Mouse (Mus musculus): ENCODE data around the gene Agfg1.
"Not testable (repeated sequence)": the region's sequence is repeated elsewhere in the genome, so short reads cannot be mapped to it uniquely, and the experiment has no call there.

Gene Agfg1

GRCm38 (mm10) chr1:82905886-82906285, 66.6 kb downstream of the Agfg1 start:
- no peak for DNase-seq (ENCODE audit: low spot score)

- DNase-seq (ENCODE audit: low spot score), result no peak
These were observed 73.7 kb downstream of the Agfg1 start, which contains the start of gene A030005L19Rik for GRCm38 (mm10) chr1:82913025-82913424. Gene A030005L19Rik (plus strand): TSS chr1:82913325.

DNA sequence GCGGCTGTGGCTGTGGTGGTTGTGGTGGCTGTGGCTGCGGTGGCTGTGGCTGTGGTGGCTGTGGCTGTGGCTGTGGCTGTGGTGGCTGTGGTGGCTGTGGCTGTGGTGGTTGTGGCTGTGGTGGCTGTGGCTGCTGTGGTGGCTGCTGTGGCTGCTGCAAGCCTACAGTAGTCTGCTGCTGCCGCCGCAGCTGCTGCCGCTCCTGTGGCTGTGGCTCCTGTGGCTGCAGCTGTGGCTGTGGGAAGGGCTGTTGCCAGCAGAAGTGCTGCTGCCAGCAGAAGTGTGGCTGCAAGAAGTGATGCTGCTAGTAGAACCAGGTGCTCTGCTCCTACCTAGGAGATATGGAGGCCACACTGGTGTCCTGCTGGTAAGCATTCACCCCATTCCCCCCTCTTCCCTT, 74.2 kb downstream of the Agfg1 start:
- peak; percentile 8 for DNase-seq (ENCODE audit: low spot score)

DNA sequence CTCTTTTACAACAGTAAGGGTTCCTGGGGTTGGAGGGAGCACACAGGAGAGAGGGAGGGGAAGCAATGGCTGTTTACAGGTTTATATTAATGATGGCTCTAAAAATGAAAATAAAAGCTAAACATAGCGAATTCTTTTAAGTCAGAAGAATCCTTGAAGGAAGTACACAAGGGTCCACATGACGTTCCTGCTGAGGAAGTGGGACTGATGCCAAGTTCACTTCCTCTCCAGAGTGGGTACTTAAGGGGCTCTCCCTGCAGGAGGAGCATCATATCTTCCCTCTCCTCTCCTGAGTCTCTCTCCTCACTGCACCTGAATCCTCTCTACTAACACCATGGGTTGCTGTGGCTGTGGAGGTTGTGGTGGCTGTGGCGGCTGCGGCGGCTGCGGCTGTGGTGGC, 85.4 kb downstream of the Agfg1 start, which contains the start of gene A030014E15Rik:
Gene A030014E15Rik (plus strand): TSS at position 268 of the 400 bp plus-strand sequence.
- no peak for DNase-seq (ENCODE audit: low spot score)

- not testable (repeated sequence) for DNase-seq (ENCODE audit: low spot score)
These were observed 91.3 kb downstream of the Agfg1 start for GRCm38 (mm10) chr1:82930558-82930957.

DNA sequence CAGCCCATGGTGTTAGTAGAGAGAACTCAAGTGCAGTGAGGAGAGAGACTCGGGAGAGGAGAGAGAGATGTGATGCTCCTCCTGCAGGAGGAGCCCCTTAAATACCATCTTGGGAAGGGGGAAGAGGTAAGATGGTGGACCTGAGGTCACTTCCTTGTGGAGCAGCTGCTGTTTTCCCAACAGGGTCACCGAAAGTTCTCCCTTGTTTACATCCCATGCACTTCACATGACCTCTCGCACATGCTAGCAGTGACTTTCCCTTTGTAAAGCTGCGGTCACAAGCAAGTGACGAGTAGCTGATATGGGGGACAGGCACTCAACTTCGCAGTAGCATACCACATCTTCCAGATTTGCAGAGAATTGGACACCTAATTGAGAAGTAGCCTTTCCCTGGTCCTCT, 92.0 kb downstream of the Agfg1 start, which contains the start of gene Gm6217:
Gene Gm6217 (minus strand): TSS at position 74 of the 400 bp plus-strand sequence.
- not testable (repeated sequence) for DNase-seq (ENCODE audit: low spot score)

DNA sequence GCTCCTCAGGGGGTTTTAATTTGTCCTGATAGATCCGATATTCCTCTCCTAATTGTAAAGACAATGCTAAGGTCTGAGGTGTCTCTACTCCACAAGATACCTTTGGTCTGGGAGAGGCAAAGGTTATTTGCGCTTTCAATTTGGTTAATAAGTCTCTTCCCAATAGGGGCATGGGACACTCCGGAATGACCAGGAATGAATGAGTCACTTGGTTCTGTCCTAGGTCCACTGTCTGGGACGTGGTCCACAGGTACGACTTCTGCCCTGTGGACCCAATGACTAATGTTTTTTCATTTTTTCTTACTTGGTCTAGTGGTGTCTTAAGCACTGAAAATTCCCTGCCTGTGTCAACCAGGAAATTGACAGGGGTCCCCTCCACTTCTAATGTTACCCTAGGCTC, 99.4 kb downstream of the Agfg1 start:
- DNase-seq (ENCODE audit: low spot score), result no peak

DNA sequence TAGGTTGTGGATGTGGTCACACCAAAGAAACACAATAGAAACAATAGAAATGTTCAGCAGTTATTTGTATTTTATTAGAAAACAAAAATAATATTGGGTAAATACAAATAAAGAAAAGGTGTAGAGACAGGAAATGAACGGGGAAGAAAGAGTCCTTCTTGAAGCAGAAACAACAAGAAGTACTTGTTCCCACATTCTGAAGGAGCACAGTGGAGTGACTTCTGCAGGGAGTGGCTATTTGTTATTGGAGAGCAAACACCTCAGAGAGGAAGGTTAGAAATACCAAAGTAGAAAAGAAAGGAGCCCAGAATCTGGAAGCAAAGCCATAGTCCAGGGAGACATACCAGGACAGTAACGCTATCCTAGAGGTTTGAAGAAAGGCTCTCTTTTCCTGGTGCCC, 103.2 kb downstream of the Agfg1 start:
- DNase-seq (ENCODE audit: low spot score), result not testable (repeated sequence)

- not testable (repeated sequence) for DNase-seq (ENCODE audit: low spot score)
These were observed 104.0 kb downstream of the Agfg1 start, which contains the start of gene A030003K21Rik for GRCm38 (mm10) chr1:82943295-82943694. Gene A030003K21Rik (minus strand): TSS chr1:82943388.

DNA sequence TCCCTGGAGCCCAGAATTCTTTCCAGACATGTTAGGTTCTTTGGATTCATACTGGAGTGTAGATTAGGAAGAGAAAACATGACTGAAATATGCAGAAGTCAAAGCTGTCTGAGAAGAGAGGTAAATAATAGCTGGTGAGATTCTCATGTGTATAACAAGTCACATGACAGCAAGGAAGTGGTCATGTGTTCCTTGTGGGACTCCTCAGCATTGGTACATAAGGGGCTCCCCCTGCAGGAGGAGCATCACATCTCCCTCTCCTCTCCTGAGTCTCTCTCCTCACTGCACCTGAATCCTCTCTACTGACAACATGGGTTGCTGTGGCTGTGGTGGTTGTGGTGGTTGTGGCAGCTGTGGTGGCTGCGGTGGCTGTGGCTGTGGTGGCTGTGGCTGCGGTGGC, 106.7 kb downstream of the Agfg1 start:
- DNase-seq (ENCODE audit: low spot score), result peak; percentile 36

- no peak for DNase-seq (ENCODE audit: low spot score)
These were observed 109.3 kb downstream of the Agfg1 start for GRCm38 (mm10) chr1:82948601-82949000.

Measured in T-cell, adult 2 months (primary cell).